Mouse (Mus musculus) ES-Bruce4 (cell line): Measurements from ENCODE around the gene Unc5a.

ENCODE experiments used
- CTCF ChIP-seq: IDR thresholded peaks from one replicate; pipeline ENCODE4 v1.8.1; 2011; ENCODE audit warnings: low read depth, low read length
- POLR2A ChIP-seq: IDR thresholded peaks from one replicate; pipeline ENCODE4 v1.8.1; 2011; ENCODE audit warnings: low read length; ENCODE audit not compliant: insufficient read depth

DNA sequence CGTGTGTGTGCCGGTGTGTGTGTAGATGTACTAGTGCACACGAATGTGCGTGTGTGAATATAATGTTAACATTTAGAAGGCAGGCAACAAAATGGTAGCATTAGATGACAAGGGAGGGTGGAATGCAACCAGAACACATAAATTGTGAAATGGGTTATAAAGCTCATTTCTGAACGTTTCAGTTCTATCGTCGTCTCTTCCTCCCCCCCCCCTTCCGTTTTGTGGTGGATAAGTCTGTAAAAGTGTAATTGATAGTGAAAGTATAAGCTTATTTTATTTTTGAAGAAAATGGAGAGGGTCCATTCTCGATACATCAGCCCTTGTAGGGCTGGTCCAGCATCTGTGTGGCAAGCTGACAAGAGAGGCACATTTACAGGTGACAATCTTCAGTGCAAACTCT, 69.5 kb downstream of the Unc5a start:
- no peak for TF ChIP-seq POLR2A
- TF ChIP-seq CTCF = no peak
